Mouse (Mus musculus) spleen, postnatal 0 days (tissue): ENCODE results near the gene Fam98b. TPM values are rescaled to one million over a fixed set of nuclear protein-coding genes. Genes with fewer than 3 reads are reported as not detected.

Experiments
- polyA plus RNA-seq: library from polyadenylated mRNA; unstranded; fragments of >200 nt; fragmentation: Nextera tagmentation; extraction: Ambion mirVana; gene quantifications from 2 replicates; pipeline ENCODE4 v1.2.1, GENCODE M21; 2015

Gene Fam98b
- polyA plus RNA-seq = 9.4 and 13.0 TPM in 2 replicates

DNA sequence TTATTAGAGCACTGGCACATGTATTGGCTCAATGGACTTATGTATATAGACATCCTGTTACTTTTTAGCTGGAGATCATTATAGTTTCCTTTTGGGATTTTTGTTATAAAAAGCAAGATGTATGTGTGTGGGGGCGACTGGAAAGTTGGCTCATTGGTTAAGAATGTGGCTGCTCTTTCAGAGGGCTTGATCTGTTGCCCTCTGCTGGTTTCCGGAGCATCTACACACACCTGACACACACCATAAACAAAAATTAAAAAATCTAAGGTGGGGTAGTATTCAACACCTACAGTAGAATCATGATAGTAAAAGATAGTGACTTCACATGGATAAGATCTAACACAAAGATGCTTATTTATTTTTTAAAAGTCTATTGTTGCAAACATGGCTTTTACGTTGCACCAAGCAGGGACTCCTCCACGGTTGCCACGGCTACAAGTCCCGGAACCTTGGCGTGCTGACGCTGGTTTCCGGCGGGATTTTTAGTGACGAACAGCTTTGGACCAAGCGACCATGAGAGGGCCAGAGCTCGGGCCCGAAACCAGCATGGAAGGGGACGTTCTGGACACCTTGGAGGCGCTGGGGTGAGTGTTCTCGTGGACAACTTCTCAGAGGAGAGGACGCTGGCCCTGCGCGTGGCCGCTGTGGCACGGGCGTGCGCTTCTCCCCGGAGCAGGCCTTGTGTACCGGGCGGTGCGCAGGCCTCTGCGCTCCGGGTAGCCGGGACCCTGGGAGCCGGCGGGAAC is at the start of gene Fam98b:
Gene Fam98b (plus strand): TSS at position 485 of the 746 bp plus-strand sequence.

Other genes starting within 250 kb of the Fam98b start
- 5.8 and 7.8 TPM in 2 replicates for gene Spred1, start 128.4 kb upstream of the Fam98b start, polyA plus RNA-seq
- 0.69 and 1.7 TPM in 2 replicates for gene Rasgrp1, start 93.3 kb downstream of the Fam98b start, polyA plus RNA-seq